Mouse (Mus musculus): ENCODE results near the gene Capn7.

The Capn7 gene

DNA sequence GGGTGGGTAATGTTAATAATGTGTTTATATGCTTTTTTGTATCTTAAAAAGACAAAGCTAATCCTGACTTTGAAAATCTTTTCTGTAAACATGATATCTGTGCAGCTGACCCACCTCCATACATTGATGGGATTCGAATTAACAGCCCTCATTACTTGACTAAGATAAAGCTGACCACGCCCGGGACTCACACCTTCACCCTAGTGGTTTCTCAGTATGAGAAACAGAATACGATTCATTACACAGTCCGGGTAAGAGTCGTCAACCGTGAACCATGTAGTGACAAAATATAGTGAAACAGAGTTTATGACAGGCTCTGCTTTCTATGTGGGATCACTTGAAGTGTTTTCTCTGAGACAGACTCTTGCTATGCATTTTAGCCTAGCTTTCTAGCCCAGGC lies 31.5 kb downstream of the Capn7 start:
- no peak for DNase-seq

DNA sequence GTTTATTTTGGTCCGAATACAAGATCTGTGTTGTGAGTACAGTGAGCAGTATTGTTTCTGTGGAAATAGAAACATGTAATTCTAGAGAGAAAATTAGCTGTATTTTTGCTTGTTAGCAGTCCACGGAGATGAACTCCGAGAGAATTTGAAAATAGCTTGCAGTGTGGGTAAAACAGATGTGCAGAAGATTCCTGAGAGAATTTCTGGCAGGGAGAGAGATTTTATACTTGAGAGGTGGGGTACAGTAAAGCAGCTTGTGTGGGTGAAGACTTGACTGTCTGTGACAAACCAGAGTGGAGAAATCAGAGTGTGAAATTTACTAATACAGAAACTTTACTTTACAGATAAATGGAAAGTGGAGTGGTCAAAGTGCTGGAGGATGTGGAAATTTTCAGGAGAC lies 32.9 kb downstream of the Capn7 start:
- no peak for DNase-seq

DNA sequence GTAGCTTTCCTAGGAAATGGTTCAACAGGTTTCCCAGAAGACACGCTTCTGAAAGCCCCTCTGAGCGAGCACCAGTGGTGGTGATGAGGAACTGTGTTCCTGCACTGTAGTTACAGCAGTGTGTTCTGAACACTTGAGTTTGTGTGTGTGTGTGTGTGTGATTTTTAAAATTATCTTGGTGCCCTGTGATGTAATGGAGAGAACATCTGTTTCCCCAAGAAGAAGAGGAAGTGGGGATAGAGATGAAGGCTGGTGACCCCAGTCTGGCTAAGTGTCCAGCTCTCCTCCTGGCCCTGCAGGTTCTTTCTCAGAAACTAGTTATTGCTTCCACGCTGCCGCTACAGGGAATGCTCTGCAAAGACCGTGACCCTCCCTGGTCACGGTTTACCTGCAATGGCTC lies 38.0 kb downstream of the Capn7 start:
- DNase-seq: no peak

DNA sequence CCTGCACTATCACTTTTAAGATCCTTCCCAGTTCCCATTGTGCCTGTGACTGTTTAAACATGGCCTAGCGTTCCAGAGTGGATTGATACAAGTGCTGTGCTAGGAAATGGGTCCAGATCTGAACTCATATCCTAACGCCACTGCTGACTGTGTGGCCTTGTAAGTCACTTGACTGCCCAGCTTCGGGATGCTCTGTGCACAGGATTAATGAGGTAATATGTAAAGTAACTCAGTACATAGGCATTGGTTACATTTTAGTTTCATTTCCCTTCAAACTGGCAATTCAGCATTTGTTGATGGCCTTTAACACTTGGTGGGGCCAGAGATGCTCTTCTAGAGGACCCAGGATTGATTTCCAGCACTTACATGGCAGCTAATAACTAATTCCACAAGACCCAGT lies 39.9 kb downstream of the Capn7 start:
- no peak for DNase-seq

DNA sequence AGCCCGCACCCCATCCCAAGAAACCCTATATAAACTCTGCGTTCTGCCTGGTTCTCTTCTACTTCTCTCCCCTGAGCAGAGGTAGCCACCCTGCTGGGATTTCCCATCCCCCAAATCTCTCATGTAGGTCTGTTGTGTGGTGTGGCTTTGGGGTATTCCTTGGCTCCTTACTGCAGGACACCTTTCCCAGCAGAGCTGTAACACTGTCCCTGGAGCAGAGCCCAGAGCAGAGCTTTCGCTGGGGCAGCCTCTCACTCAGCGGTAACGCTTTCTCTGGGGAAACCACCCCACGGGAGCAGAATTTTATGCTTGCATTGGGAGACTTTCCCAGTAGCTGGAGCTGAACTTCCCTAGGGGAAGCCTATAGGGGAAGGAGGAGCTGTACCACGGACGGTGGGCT lies 45.8 kb downstream of the Capn7 start:
- no peak for DNase-seq

DNA sequence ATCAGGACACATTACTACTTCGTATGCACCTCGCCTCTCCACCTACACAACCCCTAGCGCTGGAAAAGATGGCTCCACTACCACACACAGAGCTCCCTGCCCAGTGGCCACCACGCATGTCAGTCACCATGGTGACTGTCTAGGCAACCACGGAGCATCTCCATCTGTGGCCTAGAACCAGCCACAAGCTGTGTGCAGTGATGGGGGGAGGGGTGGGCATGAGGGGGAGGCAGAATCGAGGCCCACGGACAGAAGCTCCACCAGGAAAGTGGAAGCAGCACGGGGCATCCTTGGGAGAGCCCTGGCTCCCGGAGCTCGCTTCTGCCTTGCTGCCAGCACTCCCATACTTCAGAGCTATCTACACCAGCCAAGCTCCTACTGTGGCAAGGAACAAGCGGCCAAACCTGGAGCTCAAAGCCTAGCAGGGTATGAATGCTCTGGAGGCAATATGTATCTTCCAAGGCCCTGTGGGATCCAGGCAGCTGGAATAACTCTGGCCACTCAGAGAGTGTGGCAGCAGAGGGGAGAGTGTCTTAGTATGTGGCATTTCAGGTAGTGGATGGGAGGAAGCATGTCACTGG lies 47.1 kb downstream of the Capn7 start:
- DNase-seq: no peak

DNA sequence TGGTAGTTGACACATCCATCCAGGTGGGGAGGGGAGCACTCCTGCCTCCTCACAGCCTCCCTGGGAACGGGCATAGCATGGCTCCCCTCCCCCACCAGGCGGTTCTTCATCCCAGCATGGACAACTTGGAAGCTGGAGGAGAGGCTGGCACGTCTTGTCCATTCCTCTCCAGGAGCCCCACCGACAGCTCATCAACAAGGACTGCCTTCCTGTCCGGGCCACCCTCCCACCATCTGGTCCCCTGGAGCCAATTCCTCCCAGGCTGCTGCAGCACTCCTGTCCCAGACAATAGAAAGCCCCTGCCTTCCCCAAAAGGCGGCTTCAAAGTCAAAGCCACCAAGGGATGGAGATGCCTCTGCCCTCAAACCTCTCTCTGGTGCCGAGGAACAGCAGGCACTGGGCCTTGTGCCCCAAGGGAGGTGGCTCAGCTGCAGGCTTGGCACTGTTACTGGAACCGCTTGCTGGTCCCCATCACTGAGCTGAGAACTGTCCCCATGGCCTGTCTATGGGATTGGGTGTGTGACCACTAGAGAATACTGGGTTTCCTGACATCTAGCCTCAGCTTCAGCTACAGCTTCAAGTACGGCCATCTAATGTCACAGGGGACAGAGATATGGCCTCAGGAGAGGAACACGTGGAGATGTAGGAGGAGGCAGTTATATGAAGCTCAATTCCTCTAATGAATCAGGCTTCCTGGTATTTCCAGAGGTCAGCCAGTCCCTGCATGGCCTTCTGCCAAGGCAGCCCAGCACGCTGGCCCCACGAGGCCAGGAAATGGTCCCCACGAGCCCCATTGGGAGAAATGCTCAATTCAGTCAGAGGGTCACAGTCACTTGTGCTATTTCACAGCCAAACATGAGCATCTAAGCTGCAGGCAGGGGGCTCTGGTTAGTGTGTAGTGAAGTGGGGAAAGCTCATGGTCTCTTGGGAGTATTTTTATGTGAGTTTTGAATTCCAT lies 48.2 kb downstream of the Capn7 start:
- DNase-seq: peak; percentile 42

DNA sequence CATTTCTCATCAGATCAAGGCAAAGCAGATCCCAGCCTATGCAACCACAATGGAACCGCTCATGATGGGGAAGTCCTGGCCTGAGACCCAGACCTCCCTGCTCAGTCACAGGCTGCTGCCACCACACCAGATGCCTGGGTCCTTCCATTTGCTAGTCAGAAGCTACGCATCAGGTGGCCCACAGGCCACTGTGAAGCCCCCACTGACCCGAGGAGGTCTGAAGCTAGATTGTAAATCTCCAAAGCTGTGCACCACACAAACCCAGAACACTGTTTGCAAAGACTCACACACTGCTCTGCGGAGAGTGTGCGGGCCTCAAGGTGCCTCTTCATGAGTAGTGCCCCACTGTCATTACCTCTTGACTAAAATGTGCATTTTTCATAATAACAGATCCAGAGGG lies 49.0 kb downstream of the Capn7 start:
- no peak for DNase-seq

DNA sequence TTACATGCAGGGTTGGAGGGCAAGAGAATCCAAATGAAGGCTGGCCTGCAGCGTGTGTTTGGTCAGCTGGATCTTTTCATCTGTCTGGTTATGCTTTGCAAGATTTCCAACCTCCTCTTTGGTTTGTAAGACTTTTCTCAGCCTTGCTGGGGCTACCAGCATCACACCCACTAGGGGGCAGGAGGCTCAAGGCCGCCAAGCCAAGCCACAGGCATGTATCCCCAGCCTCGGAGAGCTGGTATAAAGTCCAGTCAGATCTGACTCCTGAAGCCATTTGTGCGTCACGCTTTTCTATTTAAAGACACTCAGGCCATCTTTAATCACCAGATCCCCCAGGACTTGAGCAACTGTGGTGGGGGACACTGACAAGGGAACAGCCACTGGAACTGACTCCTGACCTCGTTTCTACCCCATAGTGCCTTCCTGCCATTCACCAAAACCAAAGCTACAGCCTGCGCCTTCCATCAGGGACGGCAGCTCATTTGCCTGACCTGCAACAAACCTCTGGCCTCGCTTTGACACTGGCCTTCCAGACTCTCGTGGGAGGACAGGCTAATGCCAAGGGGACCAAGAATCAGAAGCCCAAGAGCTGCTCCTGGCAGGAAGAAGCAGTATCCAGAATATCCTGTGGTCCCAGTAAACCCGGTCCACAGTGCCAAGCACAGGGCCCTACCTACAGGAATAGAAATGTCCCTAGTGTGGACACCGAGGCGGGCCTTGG lies 49.7 kb downstream of the Capn7 start:
- peak; percentile 92 for DNase-seq

DNA sequence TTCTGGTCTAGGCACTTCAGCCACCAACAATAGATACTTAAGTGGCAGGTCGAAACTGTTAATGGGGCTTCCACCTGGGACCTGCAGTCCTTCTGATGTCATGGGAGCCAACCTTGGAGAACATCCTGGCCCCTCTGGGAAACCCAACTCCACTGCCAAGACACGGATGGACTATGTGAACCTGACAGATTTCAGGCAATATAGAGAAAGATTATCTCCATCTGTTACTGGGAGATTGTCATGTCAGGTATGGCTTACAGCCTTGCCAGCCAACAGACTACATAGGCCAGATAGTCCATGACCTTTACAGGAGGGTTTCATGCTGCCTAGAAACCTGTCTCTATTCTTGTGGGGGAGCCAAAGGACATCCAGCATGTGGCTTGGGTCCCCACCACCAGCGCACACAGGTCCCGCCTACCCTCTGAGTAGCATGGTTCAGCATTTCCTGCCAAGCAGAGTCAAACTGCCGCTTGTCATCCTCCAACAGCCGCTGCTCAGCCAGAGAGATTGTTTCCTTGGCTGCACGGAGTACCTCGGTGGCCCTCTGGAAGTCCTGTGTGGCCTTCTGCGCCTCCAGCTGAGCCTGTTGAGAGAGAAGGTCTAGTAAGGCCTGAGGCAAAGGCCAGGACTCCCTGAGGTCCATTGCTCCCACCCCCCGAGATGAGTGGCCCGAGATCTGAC lies 51.0 kb downstream of the Capn7 start:
- peak; percentile 30 for DNase-seq

DNA sequence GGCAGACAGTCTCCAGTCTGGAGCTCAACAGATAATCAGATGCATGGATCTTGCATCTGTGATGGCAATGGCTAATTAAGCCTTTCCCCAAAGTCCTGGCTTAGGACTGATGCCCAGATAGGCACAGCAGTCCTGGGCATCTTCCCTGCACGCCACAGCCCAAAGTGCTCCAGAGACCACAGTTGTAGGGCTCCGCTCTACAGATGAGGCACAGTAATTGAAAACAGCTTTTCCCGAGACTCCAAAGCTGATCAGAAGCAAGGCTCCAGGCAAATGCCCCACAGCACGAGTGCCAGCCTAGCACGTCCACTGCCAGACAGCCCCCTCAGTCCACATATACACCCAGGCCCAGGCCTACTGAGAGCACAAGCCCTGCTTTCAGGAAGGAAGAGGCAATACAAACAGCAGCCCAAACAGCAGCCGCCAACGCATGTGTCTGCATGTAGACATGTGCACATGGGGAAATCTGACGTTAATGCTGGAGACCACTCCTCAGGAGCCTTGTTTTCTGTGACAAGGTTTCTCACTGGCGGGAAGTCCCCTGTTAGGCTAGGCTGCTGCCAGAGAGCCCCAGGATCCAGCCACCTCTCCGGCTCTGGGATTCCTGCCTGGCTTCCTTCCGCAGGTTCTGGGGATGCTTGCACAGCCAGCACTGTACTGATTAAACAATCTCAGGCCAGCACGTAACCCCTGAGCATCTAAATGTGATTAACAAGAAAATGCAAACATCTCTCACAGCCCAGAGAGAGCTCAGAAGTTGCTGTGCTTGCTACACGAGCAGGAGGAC lies 51.8 kb downstream of the Capn7 start:
- DNase-seq: no peak

DNA sequence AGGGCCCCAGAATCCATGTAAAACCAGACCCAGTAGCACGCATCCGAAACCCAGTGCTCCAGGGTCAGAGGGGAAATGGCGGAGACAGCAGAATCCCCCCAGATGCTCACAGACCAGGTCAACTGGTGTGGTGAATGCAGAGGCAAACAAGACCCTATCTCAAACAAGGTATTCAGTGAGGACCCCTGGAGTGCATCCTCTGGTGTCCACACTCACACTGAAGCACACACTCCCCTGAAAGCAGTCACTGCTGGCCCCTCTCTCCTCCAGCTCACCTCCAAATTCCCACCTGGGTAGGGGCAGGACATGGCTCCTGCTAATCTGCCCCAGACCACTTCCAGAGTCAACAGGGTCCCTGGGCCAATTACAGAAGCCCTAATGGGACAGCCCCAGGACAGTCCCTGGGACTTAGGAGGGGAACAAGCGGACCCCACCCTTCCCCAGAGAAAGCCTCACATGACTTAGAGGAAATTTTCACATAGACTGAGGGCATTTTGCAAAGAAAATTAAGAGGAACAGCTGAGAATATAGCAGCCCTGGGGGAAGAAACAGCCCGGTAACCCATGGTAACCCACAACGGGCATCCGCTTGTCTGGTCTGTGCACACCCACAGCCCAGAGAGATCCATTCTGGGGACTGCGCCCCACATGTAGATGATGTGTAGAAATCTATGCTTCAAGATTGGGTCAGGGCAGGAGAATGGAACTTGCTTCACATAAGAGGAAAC lies 53.1 kb downstream of the Capn7 start:
- no peak for DNase-seq

DNA sequence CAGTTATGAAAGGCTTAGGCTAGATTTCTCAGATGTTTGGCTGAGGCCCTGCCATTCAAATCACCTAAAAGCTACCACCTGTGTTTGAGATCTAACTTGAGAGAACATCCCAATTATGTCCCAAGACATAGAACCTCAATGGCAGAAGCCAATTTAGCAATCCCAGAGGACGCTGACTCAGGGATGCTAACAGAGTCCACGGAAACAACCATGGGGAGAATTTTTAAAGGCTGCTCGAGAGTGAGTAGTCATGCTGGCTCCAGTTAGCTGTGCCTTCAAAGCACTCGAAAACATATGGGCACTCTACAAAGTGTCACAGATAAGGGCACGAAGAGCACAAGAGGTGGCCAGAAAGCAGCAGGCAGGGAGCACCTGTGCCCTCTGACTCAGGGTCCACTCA lies 55.9 kb downstream of the Capn7 start:
- no peak for DNase-seq

DNA sequence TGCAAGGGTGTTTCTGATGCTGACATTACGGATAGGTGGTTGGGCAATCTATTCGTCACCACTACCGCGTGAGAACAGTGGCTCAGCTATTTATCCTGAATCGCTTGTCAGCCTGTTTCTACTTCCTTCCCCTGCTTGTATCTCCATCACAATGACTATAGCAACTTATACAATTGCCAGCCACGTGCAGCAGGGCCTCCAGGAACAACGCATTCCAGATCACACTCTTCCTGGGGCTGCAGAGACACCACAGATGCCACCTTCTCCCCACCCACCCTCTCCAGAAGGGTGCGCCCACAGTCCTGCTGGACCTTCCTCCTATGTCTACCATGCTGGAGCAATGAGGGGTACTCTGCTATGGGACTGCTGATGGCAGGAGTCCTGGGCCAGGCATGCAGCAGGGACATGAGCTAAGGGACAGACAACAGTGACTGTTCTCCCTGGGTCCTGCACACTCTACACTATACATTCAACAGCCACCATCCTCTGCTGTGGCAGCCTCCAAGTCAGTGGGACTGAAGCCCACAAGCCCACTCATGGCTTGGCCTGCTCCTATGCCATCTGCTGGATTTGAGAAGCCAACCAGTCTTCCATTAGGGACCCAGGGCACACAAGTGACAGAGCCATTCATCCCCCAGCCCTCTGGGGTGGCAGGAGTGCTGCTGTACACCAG lies 56.6 kb downstream of the Capn7 start:
- no peak for DNase-seq

DNA sequence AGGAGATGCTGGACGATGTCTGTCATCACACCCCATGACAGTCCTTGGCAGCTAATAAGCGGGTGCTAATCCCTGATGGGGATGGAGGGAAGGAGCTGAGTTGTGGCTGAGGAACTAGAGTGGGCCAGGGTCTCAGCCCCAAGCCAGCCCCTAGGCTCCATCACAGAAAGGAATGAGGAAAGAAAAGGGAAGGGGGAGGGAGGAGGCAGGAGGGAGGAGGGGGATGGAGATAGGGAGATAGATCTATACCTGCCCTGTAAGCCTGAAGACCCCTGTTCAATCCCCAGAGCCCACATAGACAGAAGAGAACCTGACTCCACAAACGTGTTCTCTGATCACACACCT lies 57.1 kb downstream of the Capn7 start:
- no peak for DNase-seq

DNA sequence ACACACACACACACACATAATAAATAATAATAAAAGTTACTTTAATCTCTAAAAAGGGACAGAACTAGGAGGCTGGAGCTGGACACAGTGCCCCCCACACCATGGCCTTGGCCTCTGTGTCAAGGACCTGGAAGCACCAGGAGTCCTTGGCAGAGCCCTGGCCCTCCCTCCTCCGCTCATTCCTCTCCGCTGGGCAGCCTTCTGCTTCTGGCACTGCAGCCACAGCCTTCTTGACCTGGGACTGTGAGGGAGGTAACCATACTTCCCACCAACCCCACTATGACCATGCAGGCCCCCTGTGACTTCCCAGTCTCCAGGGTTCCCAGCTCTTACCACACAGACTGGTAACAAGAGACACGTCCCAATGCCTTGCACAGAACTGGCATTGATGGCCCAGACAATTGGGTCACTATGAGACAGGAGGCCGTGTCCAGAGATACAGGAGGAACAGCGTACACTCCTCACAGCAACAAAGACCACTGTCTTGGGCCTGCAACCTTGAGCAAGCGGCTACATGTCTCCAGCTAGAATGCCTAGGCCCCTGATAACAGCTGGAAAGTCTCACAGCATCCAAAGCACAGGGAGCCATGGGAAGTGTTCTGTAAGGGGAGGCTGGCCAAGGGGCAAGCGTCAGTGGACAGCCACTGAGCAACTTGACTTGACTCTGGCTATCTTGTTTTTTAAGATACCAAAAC lies 57.6 kb downstream of the Capn7 start:
- DNase-seq: no peak

DNA sequence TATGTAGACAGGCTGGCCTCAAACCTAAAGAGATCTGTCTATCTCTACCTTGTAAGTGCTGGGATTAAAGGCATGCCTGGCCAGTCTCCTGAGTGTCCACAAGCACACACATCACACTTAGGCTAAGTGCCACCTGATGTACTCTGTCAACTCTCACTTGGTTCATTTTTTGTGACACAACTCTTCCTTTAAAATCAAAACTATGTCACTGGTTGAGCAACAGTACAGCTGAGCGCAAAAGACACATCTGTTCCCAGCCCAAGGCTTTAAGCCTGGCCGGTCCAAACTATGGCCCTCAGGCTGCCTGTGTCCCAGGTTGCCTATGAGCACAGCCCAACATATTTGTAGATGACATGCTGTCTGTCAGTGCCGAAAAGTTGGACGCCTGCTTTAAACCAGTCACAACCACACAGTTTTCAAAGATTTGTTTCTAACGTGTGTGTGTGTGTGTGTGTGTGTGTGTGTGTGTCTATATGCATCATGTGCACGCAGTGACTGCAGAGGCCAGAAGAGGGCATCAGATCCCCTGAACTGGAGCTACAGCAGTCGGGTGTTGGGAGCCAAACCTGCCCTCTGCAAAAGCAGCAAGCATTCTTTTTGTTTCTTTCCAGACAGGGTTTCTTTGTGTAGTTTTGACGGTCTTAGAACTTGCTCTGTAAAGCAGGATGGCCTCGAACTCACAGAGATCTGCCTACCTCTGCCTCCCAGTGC lies 58.5 kb downstream of the Capn7 start:
- peak; percentile 60 for DNase-seq

DNA sequence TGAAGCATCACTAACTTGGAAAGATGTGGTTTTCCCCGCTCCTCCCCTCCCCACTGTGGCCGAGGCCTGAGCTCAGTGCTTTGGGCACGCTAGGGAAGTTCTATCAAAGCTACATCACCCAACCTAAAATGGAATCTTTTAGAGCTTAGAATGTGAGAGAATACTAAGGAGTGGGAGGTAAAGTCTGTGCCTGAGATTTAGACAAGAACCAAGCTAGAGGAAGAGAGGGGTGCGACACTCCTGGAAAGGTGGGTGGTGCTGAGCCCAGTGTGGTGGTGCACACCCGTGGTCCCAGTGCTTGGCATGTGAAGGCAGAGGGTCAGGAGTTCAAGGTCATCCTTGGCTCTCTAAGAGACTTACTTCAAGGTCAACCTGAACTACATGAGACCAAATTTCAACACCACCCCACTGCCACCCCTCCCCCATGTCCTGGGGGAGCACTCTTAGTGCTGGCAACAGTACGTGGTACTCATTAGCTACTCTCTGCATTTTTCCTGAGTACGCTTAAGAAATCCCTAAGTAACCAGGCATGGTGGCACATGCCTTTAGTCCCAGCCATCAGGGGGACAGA lies 59.3 kb downstream of the Capn7 start:
- DNase-seq: no peak

DNA sequence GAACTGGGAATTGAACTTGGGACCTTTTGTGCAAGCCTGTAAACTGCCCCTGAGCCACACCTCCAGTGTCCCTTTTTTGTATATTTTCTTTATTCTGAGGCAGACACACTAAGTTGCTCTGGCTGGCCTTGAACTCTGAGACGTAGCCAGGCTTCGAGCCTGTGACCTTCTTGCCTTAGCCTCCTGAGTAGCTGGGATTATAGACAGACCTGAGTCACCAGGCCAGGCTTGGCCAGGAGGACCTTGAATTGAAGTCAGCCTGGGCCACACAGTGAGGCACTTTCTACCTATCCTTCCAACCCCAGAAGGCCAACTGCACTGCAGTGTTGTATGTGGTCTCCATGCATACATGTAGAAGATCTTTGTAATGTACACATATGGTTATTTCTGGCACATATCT lies 60.0 kb downstream of the Capn7 start:
- no peak for DNase-seq

DNA sequence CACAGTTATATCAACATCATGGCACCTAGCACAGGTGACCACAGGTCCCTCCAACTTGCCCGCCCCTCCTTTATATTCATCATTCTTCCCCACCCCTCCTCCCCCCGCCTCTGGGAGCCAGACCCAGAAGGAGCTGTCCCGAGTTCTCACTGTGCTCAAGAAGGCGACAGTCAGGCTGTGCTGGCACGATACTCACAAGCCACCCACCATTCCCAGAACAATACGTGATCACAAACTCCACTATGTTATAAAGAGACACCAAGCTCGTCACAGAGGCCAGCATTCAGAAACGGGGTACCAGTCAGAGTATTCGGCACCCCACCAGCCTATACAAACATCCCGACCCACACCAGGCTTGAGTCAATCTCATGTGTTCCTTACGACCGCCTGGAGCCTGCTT lies 60.9 kb downstream of the Capn7 start:
- no peak for DNase-seq
